Mouse (Mus musculus) hindbrain, embryonic 16.5 days (tissue): ENCODE data around the gene Mybl2. TPM values are rescaled to one million over a fixed set of nuclear protein-coding genes. Genes with fewer than 3 reads are reported as not detected.

Experiments used
- ATAC-seq: fragments of 200-750 bp; cut with Nextera tagmentation; 2 replicates; pipeline ENCODE4 v1.8.0; 2017; ENCODE audit warnings: moderate TSS enrichment, moderate library complexity
- H3K27ac ChIP-seq: fragments of 300-500 bp; sonication (generic); 2 replicates; pipeline ENCODE4 v1.5.1; 2014; ENCODE audit warnings: low read depth, mild to moderate bottlenecking, control low read depth, low read length, moderate library complexity
- H3K27me3 ChIP-seq: fragments of 300-500 bp; sonication (generic); replicated peaks from 2 replicates; pipeline ENCODE4 v1.6.1; 2014; ENCODE audit warnings: low read length; ENCODE audit not compliant: control insufficient read depth, insufficient read depth
- H3K36me3 ChIP-seq: fragments of 300-500 bp; sonication (generic); 2 replicates; pipeline ENCODE4 v1.6.1; 2014; ENCODE audit warnings: mild to moderate bottlenecking, low read length, moderate library complexity, mixed read lengths; ENCODE audit not compliant: control insufficient read depth, insufficient read depth
- H3K4me1 ChIP-seq: fragments of 300-500 bp; sonication (generic); 2 replicates; pipeline ENCODE4 v1.6.1; 2014; ENCODE audit warnings: low read depth, low read length; ENCODE audit not compliant: control insufficient read depth, insufficient read depth
- H3K4me2 ChIP-seq: fragments of 300-500 bp; sonication (generic); 2 replicates; pipeline ENCODE4 v1.6.1; 2014; ENCODE audit warnings: mild to moderate bottlenecking, low read length, control low read depth, moderate library complexity
- H3K4me3 ChIP-seq: fragments of 300-500 bp; sonication (generic); 2 replicates; pipeline ENCODE4 v1.5.1; 2014; ENCODE audit warnings: mild to moderate bottlenecking, low read length, control low read depth, moderate library complexity
- H3K9ac ChIP-seq: fragments of 300-500 bp; sonication (generic); 2 replicates; pipeline ENCODE4 v1.6.1; 2014; ENCODE audit warnings: low read depth, mild to moderate bottlenecking, control low read depth, low read length, moderate library complexity
- H3K9me3 ChIP-seq: fragments of 300-500 bp; sonication (generic); 2 replicates; pipeline ENCODE4 v1.6.1; 2014; ENCODE audit warnings: mild to moderate bottlenecking, low read length, moderate library complexity; ENCODE audit not compliant: control insufficient read depth
- WGBS: fragments of 180-500 bp; shearing (Covaris S2); extraction: QIAGEN DNeasy Blood & Tissue Kit; methylation state at CpG from one replicate; pipeline ENCODE4 v1.1.7; 2014; 5-methylcytosine and 5-hydroxymethylcytosine counted together
- polyA plus RNA-seq: library from polyadenylated mRNA; unstranded; fragments of >200 nt; fragmentation: Nextera tagmentation; extraction: Ambion mirVana; gene quantifications from 2 replicates; pipeline ENCODE4 v1.2.1, GENCODE M21; 2015

Gene Mybl2
- polyA plus RNA-seq, 1 experiment from 2014 or later = 3.8 TPM

GRCm38 (mm10) chr2:163099919-163100318 is 45.4 kb downstream of the Mybl2 start:
- H3K27ac ChIP-seq = no peak overlapping the region
- no peak overlapping the region for H3K4me3 ChIP-seq
- no peak for ATAC-seq

GRCm38 (mm10) chr2:163100551-163100950 is 46.1 kb downstream of the Mybl2 start:
- no peak overlapping the region for H3K4me3 ChIP-seq
- H3K4me2 ChIP-seq = no peak overlapping the region
- H3K4me1 ChIP-seq = peaks cover 11% of the 10 kb centered on the region
- H3K27ac ChIP-seq = no peak overlapping the region
- 73% methylated on average over 5 of the region's 5 CpGs for WGBS
- H3K27me3 ChIP-seq = 0 out of 2 replicates have a peak, but pooled peaks cover 6% of the 10 kb centered on the region
- no peaks in the 10 kb centered on the region for H3K9me3 ChIP-seq
- ATAC-seq = no peak
- H3K9ac ChIP-seq = no peak overlapping the region
- no peaks in the 10 kb centered on the region for H3K36me3 ChIP-seq

More at GRCm38 (mm10) chr2:163099919-163100318, 45.4 kb downstream of the Mybl2 start:
- Histone ChIP-seq H3K27me3 (0 out of 2 replicates have a peak, but pooled peaks cover 6% of the 10 kb centered on the region), H3K4me1 (peaks cover 11% of the 10 kb centered on the region), H3K36me3 (no peaks in the 10 kb centered on the region), H3K4me2 (no peak overlapping the region), H3K9me3 (no peaks in the 10 kb centered on the region), H3K9ac (no peak overlapping the region)
- 56% methylated on average over 8 of the region's 8 CpGs for WGBS

GRCm38 (mm10) chr2:163101646-163102203 is 47.2 kb downstream of the Mybl2 start:
- peaks cover 11% of the 10 kb centered on the region for H3K4me1 ChIP-seq
- H3K27me3 ChIP-seq = peaks cover 9% of the 10 kb centered on the region
- no peak overlapping the region for H3K4me3 ChIP-seq
- H3K9ac ChIP-seq = no peak overlapping the region
- H3K4me2 ChIP-seq = no peak overlapping the region
- WGBS = 5% methylated on average over 10 of the region's 10 CpGs
- ATAC-seq = no peak
- no peaks in the 10 kb centered on the region for H3K9me3 ChIP-seq
- no peaks in the 10 kb centered on the region for H3K36me3 ChIP-seq
- H3K27ac ChIP-seq = no peak overlapping the region

- Histone ChIP-seq H3K4me1 (peaks cover 11% of the 10 kb centered on the region), H3K27me3 (peaks cover 9% of the 10 kb centered on the region), H3K9me3 (no peaks in the 10 kb centered on the region), H3K4me3 (no peak overlapping the region), H3K4me2 (no peak overlapping the region), H3K27ac (no peak overlapping the region), H3K36me3 (no peaks in the 10 kb centered on the region), H3K9ac (no peak overlapping the region)
- ATAC-seq = no peak
- 49% methylated on average over 7 of the region's 7 CpGs for WGBS
Measured at GRCm38 (mm10) chr2:163102216-163102615, 47.7 kb downstream of the Mybl2 start.

GRCm38 (mm10) chr2:163102900-163103653 is 48.6 kb downstream of the Mybl2 start:
- WGBS = 55% methylated on average over 18 of the region's 18 CpGs
- Histone ChIP-seq H3K4me3 (no peak overlapping the region), H3K4me1 (peaks cover 11% of the 10 kb centered on the region), H3K36me3 (no peaks in the 10 kb centered on the region), H3K27ac (no peak overlapping the region), H3K4me2 (no peak overlapping the region), H3K9me3 (no peaks in the 10 kb centered on the region), H3K9ac (no peak overlapping the region), H3K27me3 (peaks cover 9% of the 10 kb centered on the region)
- no peak for ATAC-seq

GRCm38 (mm10) chr2:163104086-163104770 is 49.7 kb downstream of the Mybl2 start:
- no peak overlapping the region for H3K4me3 ChIP-seq
- no peaks in the 10 kb centered on the region for H3K36me3 ChIP-seq
- H3K4me2 ChIP-seq = no peak overlapping the region
- H3K27me3 ChIP-seq = peaks cover 9% of the 10 kb centered on the region
- H3K27ac ChIP-seq = no peak overlapping the region
- H3K4me1 ChIP-seq = peaks cover 15% of the 10 kb centered on the region
- H3K9me3 ChIP-seq = no peaks in the 10 kb centered on the region
- no peak overlapping the region for H3K9ac ChIP-seq
- ATAC-seq = no peak
- 69% methylated on average over 13 of the region's 13 CpGs for WGBS

GRCm38 (mm10) chr2:163108385-163108784 is 53.9 kb downstream of the Mybl2 start:
- Histone ChIP-seq H3K27me3 (peaks cover 6% of the 10 kb centered on the region), H3K4me1 (peaks cover 15% of the 10 kb centered on the region), H3K4me3 (no peak overlapping the region), H3K9ac (no peak overlapping the region), H3K27ac (no peak overlapping the region), H3K36me3 (no peaks in the 10 kb centered on the region), H3K4me2 (no peak overlapping the region), H3K9me3 (no peaks in the 10 kb centered on the region)
- no peak for ATAC-seq
- 27% methylated on average over 9 of the region's 9 CpGs for WGBS

- no peaks in the 10 kb centered on the region for H3K9me3 ChIP-seq
- WGBS = 96% methylated on average over 1 of the region's 1 CpGs
- H3K27me3 ChIP-seq = peaks cover 3% of the 10 kb centered on the region
- no peak overlapping the region; the same call in 1 of the 2 replicates for H3K27ac ChIP-seq
- no peak overlapping the region for H3K9ac ChIP-seq
- no peaks in the 10 kb centered on the region for H3K36me3 ChIP-seq
- no peak overlapping the region for H3K4me3 ChIP-seq
- H3K4me2 ChIP-seq = no peak overlapping the region
- H3K4me1 ChIP-seq = peaks cover 15% of the 10 kb centered on the region
- ATAC-seq = no peak
Measured at GRCm38 (mm10) chr2:163110706-163111105, 56.2 kb downstream of the Mybl2 start.
